Mouse (Mus musculus): ENCODE measurements around the gene Spty2d1. TPM values are rescaled to one million over a fixed set of nuclear protein-coding genes. Genes with fewer than 3 reads are reported as not detected.

Spty2d1 gene
- polyA plus RNA-seq, 1 experiment from 2014 or later = 19.4 TPM

DNA sequence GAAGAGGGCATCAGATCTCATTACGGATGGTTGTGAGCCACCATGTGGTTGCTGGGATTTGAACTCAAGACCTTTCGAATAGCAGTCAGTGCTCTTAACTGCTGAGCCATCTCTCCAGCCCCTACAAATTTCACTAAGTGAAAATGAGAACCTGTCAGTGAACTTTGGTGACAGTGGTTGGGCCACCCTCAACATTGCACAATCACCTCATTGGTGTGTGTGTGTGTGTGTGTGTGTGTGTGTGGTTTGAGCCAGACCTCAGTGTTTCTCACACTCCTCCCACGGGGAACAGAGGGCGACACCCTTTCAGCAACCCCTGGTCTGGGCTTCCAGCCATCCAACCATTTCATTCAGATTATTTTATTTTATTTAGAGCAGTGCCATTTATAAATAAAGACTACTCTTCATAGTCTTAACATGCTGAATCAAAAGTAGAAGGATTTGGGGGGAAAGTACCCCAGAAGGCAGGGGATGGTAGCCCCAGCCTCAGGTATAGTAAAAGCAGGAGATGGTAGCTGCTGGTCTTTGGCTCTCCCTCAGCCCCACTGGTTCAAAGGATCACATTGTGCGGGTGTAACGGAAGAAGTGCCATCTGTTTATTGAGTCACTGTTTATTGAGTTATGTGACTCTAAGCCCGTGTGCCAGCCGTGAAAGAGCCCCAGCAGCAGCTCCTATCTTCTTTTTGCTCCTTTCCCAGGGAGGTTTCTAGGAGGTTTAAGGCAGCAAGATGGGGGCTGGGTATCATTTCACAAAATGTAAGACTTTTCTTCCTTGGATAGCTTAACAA, 22.3 kb downstream of the Spty2d1 start:
- no peaks in the 10 kb centered on the region for H3K9me3 ChIP-seq (replicated peaks)
- peak overlapping the region; percentile 30; the same call in 1 of the 2 replicates for H3K27ac ChIP-seq
- 45% methylated on average over 8 of the region's 8 CpGs for WGBS
- no peaks in the 10 kb centered on the region for H3K27me3 ChIP-seq
- peaks cover 16% of the 10 kb centered on the region for H3K4me1 ChIP-seq
- H3K36me3 ChIP-seq = peaks cover 6% of the 10 kb centered on the region; the same call in 1 of the 2 replicates
- H3K4me2 ChIP-seq = no peak overlapping the region
- no peak overlapping the region for H3K4me3 ChIP-seq (replicated peaks)
- H3K9ac ChIP-seq = no peak overlapping the region
- ATAC-seq (replicated peaks; ENCODE audit: low FRiP score) = no peak

DNA sequence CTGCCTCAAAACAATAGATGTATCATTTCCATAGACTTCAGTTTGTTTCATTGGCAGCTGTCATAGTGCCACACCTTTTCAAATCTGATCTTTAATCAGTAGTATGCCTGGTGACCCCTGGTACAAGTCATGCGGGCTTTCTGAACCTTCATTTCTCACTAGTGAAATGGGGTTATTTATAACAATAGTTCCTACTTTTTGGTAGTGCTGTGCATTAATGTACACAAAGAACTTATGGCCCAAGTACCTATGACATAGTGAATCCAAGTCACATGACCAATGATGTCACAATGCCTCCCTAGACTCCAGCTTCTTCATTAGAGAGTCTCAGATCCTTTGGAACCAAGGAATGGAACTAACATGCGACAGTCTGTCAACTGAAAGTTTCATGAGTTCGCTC, 24.9 kb downstream of the Spty2d1 start, which contains the start of gene Gm9999:
Gm9999 (plus strand) TSS at position 301 of the 400 bp plus-strand sequence.
- Histone ChIP-seq H3K9ac (no peak within 1 kb of the TSS), H3K36me3 (no peaks in the 10 kb centered on the region), H3K4me2 (no peak within 1 kb of the TSS), H3K4me1 (peaks cover 16% of the 10 kb centered on the region), H3K27ac (no peak within 1 kb of the TSS), H3K27me3 (no peaks in the 10 kb centered on the region), H3K9me3 (replicated peaks) (no peaks in the 10 kb centered on the region), H3K4me3 (replicated peaks) (no peak within 1 kb of the TSS)
- WGBS = 90% methylated on average over 3 of the region's 3 CpGs
- no peak for ATAC-seq (replicated peaks; ENCODE audit: low FRiP score)

DNA sequence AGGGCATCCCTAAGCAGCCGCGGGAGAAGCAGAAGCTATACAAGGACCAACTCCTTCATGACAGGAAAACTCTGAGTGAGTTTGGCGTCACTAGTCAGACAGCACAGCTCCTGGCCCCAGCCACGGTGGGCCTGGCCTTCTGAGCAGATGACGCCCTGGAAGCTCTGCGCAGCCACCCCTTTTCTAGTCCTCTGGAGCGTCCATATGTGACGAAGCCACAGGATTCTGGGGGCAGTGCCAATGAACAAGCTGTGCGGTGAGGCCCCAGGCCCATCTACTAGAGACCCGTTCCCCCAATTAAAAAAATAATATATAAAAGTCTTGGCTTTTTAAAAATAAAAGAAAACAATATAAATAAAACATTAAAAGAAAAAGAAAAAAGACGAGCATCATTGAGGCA, 32.8 kb downstream of the Spty2d1 start:
- Histone ChIP-seq H3K36me3 (no peaks in the 10 kb centered on the region), H3K9me3 (replicated peaks) (no peaks in the 10 kb centered on the region), H3K9ac (no peak overlapping the region), H3K4me2 (no peak overlapping the region), H3K4me3 (replicated peaks) (no peak overlapping the region), H3K4me1 (no peaks in the 10 kb centered on the region), H3K27me3 (no peaks in the 10 kb centered on the region), H3K27ac (no peak overlapping the region)
- ATAC-seq (replicated peaks; ENCODE audit: low FRiP score) = no peak
- WGBS = 86% methylated on average over 11 of the region's 11 CpGs

DNA sequence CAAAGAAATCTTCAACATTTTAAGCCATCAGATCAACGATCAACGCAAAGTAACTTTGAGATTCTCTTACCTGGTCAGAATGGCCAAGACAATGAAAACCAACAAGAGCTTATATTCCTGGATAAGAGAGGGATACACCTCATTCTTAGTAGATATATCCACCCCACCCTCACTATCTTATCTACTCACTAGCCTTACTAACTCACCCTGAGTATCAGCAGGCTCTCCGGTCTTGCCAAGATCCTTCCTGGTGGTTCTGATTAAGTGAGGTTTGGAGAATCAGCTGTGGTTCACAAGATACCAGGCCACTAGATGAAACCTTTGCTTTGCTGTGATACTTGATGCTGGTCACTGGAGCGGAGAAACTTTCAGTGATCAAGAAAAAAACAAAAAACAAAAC, 33.6 kb downstream of the Spty2d1 start:
- ATAC-seq (replicated peaks; ENCODE audit: low FRiP score) = no peak

DNA sequence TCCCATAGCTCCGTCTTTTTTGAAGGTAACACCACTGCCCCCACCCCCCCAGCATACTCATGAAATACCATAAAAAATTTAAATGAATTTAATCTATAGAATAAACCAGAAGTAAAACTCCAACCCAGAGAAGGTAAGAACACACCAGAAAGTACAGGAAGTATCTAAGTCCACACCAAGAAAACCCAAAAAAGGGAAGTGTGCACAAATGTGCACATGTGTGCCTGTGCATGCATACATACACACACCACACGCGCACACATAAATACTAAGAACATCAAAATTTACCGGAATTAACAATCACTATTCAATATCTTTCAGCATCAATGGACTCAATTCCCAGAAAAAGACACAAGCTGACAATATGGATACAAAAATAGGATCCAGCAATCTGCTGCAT, 38.3 kb downstream of the Spty2d1 start:
- H3K9ac ChIP-seq = no peak overlapping the region
- H3K4me3 ChIP-seq (replicated peaks) = no peak overlapping the region
- no peaks in the 10 kb centered on the region for H3K9me3 ChIP-seq (replicated peaks)
- no peak overlapping the region for H3K4me2 ChIP-seq
- WGBS = 91% methylated on average over 4 of the region's 4 CpGs
- no peaks in the 10 kb centered on the region for H3K27me3 ChIP-seq
- no peak overlapping the region for H3K27ac ChIP-seq
- no peaks in the 10 kb centered on the region for H3K36me3 ChIP-seq
- no peaks in the 10 kb centered on the region for H3K4me1 ChIP-seq
- no peak for ATAC-seq (replicated peaks; ENCODE audit: low FRiP score)

More for the DNA sequence above, 33.6 kb downstream of the Spty2d1 start:
- Histone ChIP-seq H3K4me1 (no peaks in the 10 kb centered on the region), H3K9ac (no peak overlapping the region), H3K9me3 (replicated peaks) (no peaks in the 10 kb centered on the region), H3K27me3 (no peaks in the 10 kb centered on the region), H3K4me2 (no peak overlapping the region), H3K4me3 (replicated peaks) (no peak overlapping the region), H3K27ac (no peak overlapping the region), H3K36me3 (no peaks in the 10 kb centered on the region)
- WGBS = 95% methylated on average over 4 of the region's 4 CpGs

DNA sequence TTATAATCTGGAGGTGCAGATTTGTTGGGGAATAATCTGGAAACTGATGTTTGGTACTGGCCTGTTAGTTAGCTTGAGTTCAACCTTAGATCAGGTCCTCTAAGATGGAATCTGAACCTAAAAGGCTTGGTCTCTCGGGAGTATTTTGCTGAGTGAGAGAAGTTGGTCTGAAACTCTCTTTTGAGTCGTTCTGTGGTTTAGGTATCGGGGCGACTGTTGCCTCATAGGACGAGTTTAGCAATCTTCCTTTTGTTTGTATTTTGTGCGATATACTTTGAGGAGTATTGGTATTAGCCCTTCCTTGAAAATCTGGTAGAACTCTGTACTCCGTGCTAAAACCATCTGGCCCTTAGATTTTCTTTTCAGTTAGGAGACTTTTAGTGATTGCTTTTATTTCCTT, 44.1 kb downstream of the Spty2d1 start:
- Histone ChIP-seq H3K4me1 (peaks cover 11% of the 10 kb centered on the region), H3K27me3 (peaks cover 9% of the 10 kb centered on the region), H3K9me3 (replicated peaks) (no peaks in the 10 kb centered on the region), H3K36me3 (no peaks in the 10 kb centered on the region), H3K4me2 (no peak overlapping the region), H3K4me3 (replicated peaks) (no peak overlapping the region), H3K27ac (no peak overlapping the region), H3K9ac (no peak overlapping the region)
- ATAC-seq (replicated peaks; ENCODE audit: low FRiP score) = no peak
- 85% methylated on average over 7 of the region's 7 CpGs for WGBS

DNA sequence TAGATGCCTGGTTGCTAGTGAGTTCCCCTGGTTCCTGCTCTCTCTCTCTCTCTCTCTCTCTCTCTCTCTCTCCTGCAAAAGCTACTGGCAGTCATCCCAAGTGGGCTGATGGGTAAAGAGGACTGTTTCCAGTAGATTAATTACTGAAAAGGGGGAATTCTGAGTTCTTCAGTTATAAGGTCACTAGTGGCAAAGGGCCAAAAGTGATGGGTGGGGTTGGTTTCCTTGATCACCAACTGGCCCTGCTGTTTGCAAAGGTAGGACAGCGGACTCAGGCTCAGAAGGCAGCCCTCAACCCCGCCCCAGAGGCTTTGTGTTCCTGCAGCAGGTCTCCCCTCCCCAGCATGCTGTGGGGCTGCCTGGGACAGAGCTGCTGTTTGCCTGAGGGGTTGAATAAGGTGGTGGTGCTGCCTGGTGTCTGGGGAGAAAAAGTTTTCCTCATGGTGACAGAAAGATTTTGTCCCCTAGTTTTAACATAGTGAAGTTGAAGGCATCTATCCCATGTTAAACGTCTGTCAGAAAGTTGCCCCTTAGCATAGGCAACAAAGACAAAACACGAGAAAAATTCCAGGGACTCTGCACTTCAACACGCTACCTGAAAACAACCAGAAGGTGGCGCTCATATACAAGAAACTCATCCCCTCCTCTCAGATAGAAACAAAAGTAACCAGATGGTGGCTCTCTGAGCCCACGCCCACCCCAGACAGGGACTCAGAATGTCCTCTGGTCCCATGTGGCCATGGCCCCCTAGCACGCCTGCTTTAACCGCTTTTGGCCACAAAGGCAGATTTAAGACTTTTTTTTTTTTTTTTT, 45.2 kb downstream of the Spty2d1 start:
- no peaks in the 10 kb centered on the region for H3K9me3 ChIP-seq (replicated peaks)

DNA sequence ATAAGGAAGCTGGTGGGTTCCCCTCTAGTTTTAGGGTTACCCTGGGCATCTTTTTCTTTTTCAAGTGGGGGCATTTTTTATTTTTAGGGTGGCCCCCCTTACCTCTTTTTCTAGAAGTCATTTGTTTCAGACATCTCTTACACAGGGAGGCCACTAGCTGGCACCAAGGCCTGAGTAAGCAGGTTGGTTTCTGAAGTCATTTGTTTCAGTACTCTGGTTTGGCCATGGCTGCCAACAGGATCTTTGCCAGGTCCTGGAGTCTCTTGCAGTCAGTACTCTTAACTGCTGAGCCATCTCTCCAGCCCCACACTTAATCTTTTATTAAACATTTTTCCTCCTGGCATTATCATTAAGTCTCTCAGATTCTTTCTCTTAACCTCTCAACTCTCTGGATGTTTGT, 46.1 kb downstream of the Spty2d1 start:
- H3K27me3 ChIP-seq = peaks cover 9% of the 10 kb centered on the region
- peak overlapping the region; percentile 34; the same call in 1 of the 2 replicates for H3K27ac ChIP-seq

More for the DNA sequence above, 45.2 kb downstream of the Spty2d1 start:
- ATAC-seq (replicated peaks; ENCODE audit: low FRiP score) = peak; percentile 78
- WGBS = under 1% methylated on average over 9 of the region's 9 CpGs
- H3K36me3 ChIP-seq = no peaks in the 10 kb centered on the region
- H3K4me2 ChIP-seq = peak overlapping the region; percentile 28
- H3K27ac ChIP-seq = peak overlapping the region; percentile 45; the same call in 1 of the 2 replicates
- no peak overlapping the region for H3K4me3 ChIP-seq (replicated peaks)
- peaks cover 9% of the 10 kb centered on the region for H3K27me3 ChIP-seq
- 0 out of 2 replicates have a peak overlapping the region, but pooled peaks have one; percentile 17 for H3K9ac ChIP-seq
- peaks cover 11% of the 10 kb centered on the region for H3K4me1 ChIP-seq

DNA sequence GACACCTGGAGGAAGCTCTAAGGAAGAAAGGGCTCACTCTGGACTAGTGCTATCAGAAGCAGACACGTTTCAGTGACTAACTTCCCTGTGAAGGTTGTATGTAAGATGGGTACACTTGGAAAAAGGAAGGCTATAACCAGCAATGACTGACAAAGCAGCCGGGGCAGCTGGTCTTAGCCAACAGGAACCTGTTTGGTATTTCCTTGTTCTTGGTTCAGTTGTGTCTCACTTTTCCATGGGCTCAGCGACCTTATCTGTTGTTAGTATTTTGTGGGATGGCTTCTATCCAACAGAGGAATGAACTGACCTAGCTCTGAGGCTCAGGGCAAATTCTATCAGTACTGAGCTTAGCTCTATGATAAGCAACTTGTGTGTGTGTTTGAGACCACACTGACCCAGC, 47.2 kb downstream of the Spty2d1 start:
- Histone ChIP-seq H3K27ac (no peak overlapping the region), H3K9me3 (replicated peaks) (no peaks in the 10 kb centered on the region), H3K27me3 (peaks cover 9% of the 10 kb centered on the region), H3K4me2 (no peak overlapping the region), H3K4me1 (peaks cover 20% of the 10 kb centered on the region), H3K9ac (no peak overlapping the region), H3K4me3 (replicated peaks) (no peak overlapping the region), H3K36me3 (no peaks in the 10 kb centered on the region)
- ATAC-seq (replicated peaks; ENCODE audit: low FRiP score) = no peak
- 60% methylated on average over 3 of the region's 3 CpGs for WGBS

More for the DNA sequence above, 46.1 kb downstream of the Spty2d1 start:
- Histone ChIP-seq H3K36me3 (no peaks in the 10 kb centered on the region), H3K9me3 (replicated peaks) (no peaks in the 10 kb centered on the region), H3K4me3 (replicated peaks) (no peak overlapping the region), H3K4me2 (no peak overlapping the region), H3K4me1 (peaks cover 18% of the 10 kb centered on the region), H3K9ac (no peak overlapping the region)
- ATAC-seq (replicated peaks; ENCODE audit: low FRiP score) = no peak

DNA sequence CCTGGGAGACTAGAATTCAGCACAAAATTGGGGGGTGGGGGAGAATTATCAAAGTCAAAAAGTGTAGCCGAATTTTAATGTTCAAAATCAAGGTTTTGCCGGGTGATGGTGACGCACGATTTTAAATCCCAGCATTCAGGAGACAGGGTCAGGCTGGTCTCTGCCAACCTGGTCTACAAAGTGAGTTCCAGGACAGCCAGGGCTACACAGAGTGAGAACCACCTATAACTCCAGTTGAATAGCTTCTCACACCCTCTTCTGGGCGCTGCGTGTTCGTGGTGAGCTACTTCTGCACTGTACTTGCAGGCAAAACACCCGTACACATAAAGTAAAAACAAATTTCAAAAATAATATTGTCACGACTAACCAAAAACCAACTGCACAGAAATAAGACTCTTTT, 49.4 kb downstream of the Spty2d1 start:
- H3K4me2 ChIP-seq = peak overlapping the region; percentile 75
- peaks cover 15% of the 10 kb centered on the region for H3K36me3 ChIP-seq
- H3K9ac ChIP-seq = peak overlapping the region; percentile 75
- 16% methylated on average over 9 of the region's 9 CpGs for WGBS
- H3K27me3 ChIP-seq = peaks cover 9% of the 10 kb centered on the region
- H3K4me3 ChIP-seq (replicated peaks) = peak overlapping the region; percentile 77
- no peak for ATAC-seq (replicated peaks; ENCODE audit: low FRiP score)
- peaks cover 20% of the 10 kb centered on the region for H3K4me1 ChIP-seq
- no peaks in the 10 kb centered on the region for H3K9me3 ChIP-seq (replicated peaks)
- H3K27ac ChIP-seq = no peak overlapping the region

DNA sequence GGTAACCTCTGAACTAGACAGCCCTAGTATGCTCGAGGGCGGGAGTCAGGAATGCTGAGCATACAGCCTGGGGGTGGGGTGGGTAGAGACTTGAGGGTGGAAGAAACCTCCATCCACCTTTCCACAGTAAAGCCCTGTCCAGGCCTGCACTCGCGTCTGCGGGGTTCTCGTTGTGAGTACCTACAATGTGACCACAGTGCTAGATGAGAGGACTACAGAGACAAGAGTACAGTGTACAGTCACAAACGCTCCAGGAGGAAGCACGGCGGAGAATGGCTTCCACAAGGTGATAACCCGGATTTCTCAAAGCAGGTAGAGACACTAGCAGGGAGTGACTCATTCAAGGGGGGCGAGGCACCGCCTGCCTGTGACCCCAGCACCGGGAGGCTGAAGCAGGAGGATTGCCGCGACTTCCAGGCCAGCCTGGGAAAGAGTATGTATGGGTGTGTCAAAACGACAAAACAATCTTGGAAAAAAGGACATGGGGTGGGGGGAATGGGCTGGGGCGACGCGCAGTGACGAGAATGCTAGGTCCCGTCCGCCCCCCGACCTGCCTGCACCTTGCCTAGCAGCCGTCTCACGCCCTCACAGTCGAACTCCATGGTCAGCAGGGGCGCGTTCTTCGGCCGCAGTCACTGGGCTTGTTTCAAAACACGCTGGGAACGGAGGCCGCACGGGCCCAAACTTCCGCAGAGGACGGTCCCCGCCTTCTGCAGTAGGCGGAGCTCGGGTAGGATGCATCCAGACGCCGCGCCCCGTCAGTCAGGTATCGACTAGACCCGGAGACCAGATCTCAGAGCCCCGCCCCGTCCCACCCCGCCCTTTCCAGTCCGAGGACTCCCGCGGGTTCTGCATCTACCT, 50.1 kb downstream of the Spty2d1 start, which contains the start of gene Uevld:
Uevld (minus strand) TSS at position 697 of the 861 bp plus-strand sequence.
- H3K9me3 ChIP-seq (replicated peaks) = no peaks in the 10 kb centered on the region
- peak within 1 kb of the TSS; percentile 75 for H3K4me2 ChIP-seq
- peak within 1 kb of the TSS; percentile 58 for H3K27ac ChIP-seq
- H3K4me1 ChIP-seq = peaks cover 15% of the 10 kb centered on the region
- peak; percentile 94 for ATAC-seq (replicated peaks; ENCODE audit: low FRiP score)
- peaks cover 9% of the 10 kb centered on the region for H3K27me3 ChIP-seq
- 1% methylated on average over 51 of the region's 51 CpGs for WGBS
- peak within 1 kb of the TSS; percentile 77 for H3K4me3 ChIP-seq (replicated peaks)
- peaks cover 23% of the 10 kb centered on the region for H3K36me3 ChIP-seq
- peak within 1 kb of the TSS; percentile 75 for H3K9ac ChIP-seq

Measured in kidney, embryonic 15.5 days (tissue).